Mouse (Mus musculus) gastrocnemius, postnatal 4 days (tissue): ENCODE measurements around the gene Plekhm1. TPM values are rescaled to one million over a fixed set of nuclear protein-coding genes. Genes with fewer than 3 reads are reported as not detected.

Experiments
- DNase-seq, 2 experiments: peaks; one replicate each; pipeline ENCODE4 v3.0.0; 2021 to 2022; ENCODE audit warnings: low spot score in 2 of 2, mixed read lengths in 2 of 2
- total RNA-seq, 2 experiments: library from RNA; stranded (reverse); gene quantifications; 2 replicates each; pipeline ENCODE4 v1.2.3; 2021

The Plekhm1 gene
- total RNA-seq, 2 experiments from 2014 or later, result 12.0 to 12.8 TPM

- no peak for DNase-seq
Observed at GRCm38 (mm10) chr11:103318042-103318441, 94.4 kb downstream of the Plekhm1 start.

GRCm38 (mm10) chr11:103315379-103315778, 97.1 kb downstream of the Plekhm1 start:
- DNase-seq, result no peak

GRCm38 (mm10) chr11:103314736-103315374, 97.6 kb downstream of the Plekhm1 start:
- DNase-seq, result no peak

Other genes starting within 250 kb of the Plekhm1 start
- 1 to 10 TPM; 8.1 to 8.2 TPM for gene Fmnl1, start 241.6 kb downstream of the Plekhm1 start, total RNA-seq
- gene 1700023F06Rik, start 204.1 kb downstream of the Plekhm1 start, total RNA-seq, result not detected
- gene Spata32, start 194.3 kb downstream of the Plekhm1 start, total RNA-seq, result not detected
- 1 to 10 TPM; 7.7 to 7.8 TPM for gene Map3k14, start 145.2 kb downstream of the Plekhm1 start, total RNA-seq
- 10 to 100 TPM; 11.7 to 12.2 TPM for gene Arhgap27, start 49.0 kb downstream of the Plekhm1 start, total RNA-seq
- not detected for gene Lrrc37a, start 91.9 kb upstream of the Plekhm1 start, total RNA-seq
- gene Gm884, start 208.5 kb upstream of the Plekhm1 start, total RNA-seq, result not detected
- not detected for gene Lyzl6, start 226.2 kb upstream of the Plekhm1 start, total RNA-seq
- gene Rprml, start 236.9 kb upstream of the Plekhm1 start, total RNA-seq, result under 1 TPM in 1 of 2 experiments, not detected in 1; 0.27 TPM